Mouse (Mus musculus) MEL (cell line): ENCODE results near the gene Fbln2. TPM values are rescaled to one million over a fixed set of nuclear protein-coding genes. Genes with fewer than 3 reads are reported as not detected.

Source experiments
- DNase-seq: peaks from one replicate; pipeline ENCODE4 v3.0.0; 2011; ENCODE audit warnings: low read depth, low spot score
- H3K27ac ChIP-seq: 2 replicates; pipeline ENCODE4 v1.5.1; 2012; ENCODE audit warnings: low read depth, mild to moderate bottlenecking, control low read depth, low read length, moderate library complexity; ENCODE audit not compliant: control insufficient read depth
- H3K27me3 ChIP-seq, 2 experiments: fragments of 150-350 bp in 1 of 2; sonication (generic) in 1 of 2; 2 replicates each; pipeline ENCODE4 v1.6.1; 2012; ENCODE audit warnings: low read length in 2 of 2, mild to moderate bottlenecking in 2 of 2, improper control_type of control experiment in 1 of 2, moderate library complexity in 1 of 2; ENCODE audit not compliant: insufficient read depth in 2 of 2, control insufficient read depth in 1 of 2
- H3K36me3 ChIP-seq, 2 experiments: 2 replicates each; pipeline ENCODE4 v1.6.1; 2012 to 2014; ENCODE audit warnings: low read length in 2 of 2, improper control_type of control experiment in 1 of 2, inconsistent platforms in 1 of 2, mild to moderate bottlenecking in 1 of 2; ENCODE audit not compliant: insufficient read depth in 2 of 2, control insufficient read depth in 1 of 2
- H3K4me1 ChIP-seq, 2 experiments: fragments of 150-350 bp in 1 of 2; sonication (generic) in 1 of 2; 2 replicates each; pipeline ENCODE4 v1.6.1; 2012; ENCODE audit warnings: low read length in 2 of 2, improper control_type of control experiment in 1 of 2, mild to moderate bottlenecking in 1 of 2; ENCODE audit not compliant: insufficient read depth in 2 of 2, control insufficient read depth in 1 of 2
- H3K4me3 ChIP-seq, 2 experiments: fragments of 150-350 bp in 1 of 2; sonication (generic) in 1 of 2; 2 replicates each; pipeline ENCODE4 v1.5.1; 2012; ENCODE audit warnings: low read depth in 2 of 2, low read length in 2 of 2, mild to moderate bottlenecking in 2 of 2, moderate library complexity in 2 of 2, control low read depth in 1 of 2, improper control_type of control experiment in 1 of 2; ENCODE audit not compliant: control insufficient read depth in 1 of 2, insufficient read depth in 1 of 2
- H3K79me2 ChIP-seq: 2 replicates; pipeline ENCODE4 v1.6.1; 2012; ENCODE audit warnings: mild to moderate bottlenecking, low read length, moderate library complexity; ENCODE audit not compliant: control insufficient read depth, poor library complexity, insufficient read depth
- H3K9ac ChIP-seq: 2 replicates; pipeline ENCODE4 v1.6.1; 2012; ENCODE audit warnings: low read depth, mild to moderate bottlenecking, control low read depth, low read length, moderate library complexity; ENCODE audit not compliant: control insufficient read depth, poor library complexity, severe bottlenecking
- H3K9me3 ChIP-seq: fragments of 150-350 bp; sonication (generic); replicated peaks from 2 replicates; pipeline ENCODE4 v1.6.1; 2012; ENCODE audit warnings: mild to moderate bottlenecking, low read length, improper control_type of control experiment, moderate library complexity; ENCODE audit not compliant: insufficient read depth
- CHD1 ChIP-seq: IDR thresholded peaks from 2 replicates; pipeline ENCODE4 v1.6.1; 2012; ENCODE audit warnings: low read depth, mild to moderate bottlenecking, inconsistent platforms, low read length, improper control_type of control experiment
- CHD2 ChIP-seq: IDR thresholded peaks from 2 replicates; pipeline ENCODE4 v1.6.1; 2011; ENCODE audit warnings: low read length, improper control_type of control experiment
- CTCF ChIP-seq, 3 experiments: IDR thresholded peaks in 2 of 3; conservative IDR thresholded peaks in 1 of 3; 2 replicates each; pipeline ENCODE4 v1.5.1; 2011 to 2012; ENCODE audit warnings: low read length in 3 of 3, low read depth in 2 of 3, mild to moderate bottlenecking in 2 of 3, improper control_type of control experiment in 1 of 3, inconsistent platforms in 1 of 3, mixed read lengths in 1 of 3, moderate library complexity in 1 of 3; ENCODE audit not compliant: control insufficient read depth in 1 of 3, insufficient read depth in 1 of 3, poor library complexity in 1 of 3, severe bottlenecking in 1 of 3
- ETS1 ChIP-seq: IDR thresholded peaks from 2 replicates; pipeline ENCODE4 v1.6.1; 2012; ENCODE audit warnings: low read depth, mild to moderate bottlenecking, inconsistent platforms, low read length, improper control_type of control experiment, moderate library complexity
- GATA1 ChIP-seq: IDR thresholded peaks from 2 replicates; pipeline ENCODE4 v1.6.1; 2011; ENCODE audit warnings: low read depth, low read length, improper control_type of control experiment
- JUND ChIP-seq: IDR thresholded peaks from 2 replicates; pipeline ENCODE4 v1.6.1; 2011; ENCODE audit warnings: low read depth, mild to moderate bottlenecking, improper control_type of control experiment, low read length
- KAT2A ChIP-seq: conservative IDR thresholded peaks from 2 replicates; pipeline ENCODE4 v1.6.1; 2012; ENCODE audit warnings: low read depth, low read length, improper control_type of control experiment, inconsistent platforms
- MAFK ChIP-seq: IDR thresholded peaks from 2 replicates; pipeline ENCODE4 v1.6.1; 2011; ENCODE audit warnings: low read depth, mild to moderate bottlenecking, low read length, improper control_type of control experiment, borderline replicate concordance
- MAX ChIP-seq: IDR thresholded peaks from 2 replicates; pipeline ENCODE4 v1.6.1; 2011; ENCODE audit warnings: low read length, improper control_type of control experiment
- NELFE ChIP-seq: IDR thresholded peaks from 2 replicates; pipeline ENCODE4 v1.6.1; 2011; ENCODE audit warnings: low read depth, low read length, improper control_type of control experiment
- POLR2A ChIP-seq, 2 experiments: IDR thresholded peaks; 2 replicates each; pipeline ENCODE4 v1.6.1; 2011 to 2012; ENCODE audit warnings: low read length in 2 of 2, mild to moderate bottlenecking in 2 of 2, control low read depth in 1 of 2, improper control_type of control experiment in 1 of 2, low read depth in 1 of 2, moderate library complexity in 1 of 2; ENCODE audit not compliant: control insufficient read depth in 1 of 2, insufficient read depth in 1 of 2, poor library complexity in 1 of 2
- RAD21 ChIP-seq: IDR thresholded peaks from 2 replicates; pipeline ENCODE4 v1.6.1; 2011; ENCODE audit warnings: mild to moderate bottlenecking, low read depth, low read length, improper control_type of control experiment
- SIN3A ChIP-seq: IDR thresholded peaks from 2 replicates; pipeline ENCODE4 v1.6.1; 2012; ENCODE audit warnings: low read length, improper control_type of control experiment, inconsistent platforms
- SMC3 ChIP-seq: IDR thresholded peaks from 2 replicates; pipeline ENCODE4 v1.6.1; 2011; ENCODE audit warnings: low read depth, low read length, improper control_type of control experiment
- ZC3H11A ChIP-seq: IDR thresholded peaks from 2 replicates; pipeline ENCODE4 v1.6.1; 2012; ENCODE audit warnings: low read depth, mild to moderate bottlenecking, inconsistent platforms, low read length, improper control_type of control experiment
- ZKSCAN1 ChIP-seq: IDR thresholded peaks from 2 replicates; pipeline ENCODE4 v1.6.1; 2012; ENCODE audit warnings: low read depth, mild to moderate bottlenecking, inconsistent platforms, low read length, improper control_type of control experiment, moderate library complexity
- polyA plus RNA-seq, 2 experiments: library from polyadenylated mRNA; stranded (reverse) in 1 of 2; unstranded in 1 of 2; fragments of >175 nt in 1 of 2; fragments of >200 nt in 1 of 2; gene quantifications; 2 replicates each; pipeline versions ENCODE4 v1.2.1 to v1.2.4; 2012; ENCODE audit warnings: low replicate concordance in 2 of 2, low read depth in 1 of 2; ENCODE audit not compliant: insufficient read length in 2 of 2, insufficient read depth in 1 of 2, missing spikeins in 1 of 2
- total RNA-seq: library from RNA; depleted of rRNA; stranded (reverse); fragments of 300-350 nt; gene quantifications from 2 replicates; pipeline ENCODE4 v1.2.3, GENCODE M21; 2012

The Fbln2 gene
- total and polyA plus RNA-seq, 3 experiments = 1.9 to 2.3 TPM; not detected in 1

DNA sequence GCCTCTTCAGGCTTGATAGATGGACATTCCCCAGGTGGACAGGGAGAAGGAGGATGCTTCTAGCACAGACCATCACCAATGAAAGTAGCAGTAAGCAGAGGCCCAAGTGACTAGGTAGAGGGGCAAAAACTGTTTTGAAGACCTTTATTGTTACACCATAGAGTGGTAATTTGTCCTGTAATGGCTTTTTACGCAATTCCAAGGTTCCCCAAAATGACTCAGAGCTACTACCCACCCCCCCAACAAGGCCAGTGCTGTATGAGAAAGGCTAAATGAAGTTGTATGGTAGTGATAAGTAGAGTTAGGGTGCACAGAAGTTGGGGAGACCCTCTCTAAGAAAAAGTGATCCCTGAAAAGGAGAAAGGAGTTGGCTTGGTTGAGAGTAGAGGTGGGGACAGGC is 35.1 kb downstream of the Fbln2 start:
- no peak for TF ChIP-seq SMC3
- no peak for TF ChIP-seq MAFK
- TF ChIP-seq ETS1 = no peak
- no peak for TF ChIP-seq RAD21
- TF ChIP-seq SIN3A = no peak
- no peak for TF ChIP-seq CHD1
- TF ChIP-seq CHD2 = no peak
- TF ChIP-seq NELFE = no peak
- no peak for TF ChIP-seq ZKSCAN1
- no peak for TF ChIP-seq GATA1
- no peak for TF ChIP-seq JUND
- no peak for TF ChIP-seq CTCF (IDR thresholded peaks at IDR 0.05 in 2 of 3, conservative IDR thresholded peaks at IDR 0.05 in 1 of 3; ENCODE audit: control insufficient read depth in 1 of 3, insufficient read depth in 1 of 3, low read depth in 2 of 3, low read length in 3 of 3, poor library complexity in 1 of 3, severe bottlenecking in 1 of 3)
- TF ChIP-seq POLR2A (IDR thresholded peaks at IDR 0.05; ENCODE audit: control insufficient read depth in 1 of 2, insufficient read depth in 1 of 2, low read depth in 1 of 2, low read length in 2 of 2, poor library complexity in 1 of 2) = no peak
- Histone ChIP-seq H3K36me3 (no peaks in the 10 kb centered on the region), H3K79me2 (no peaks in the 10 kb centered on the region), H3K27ac (no peak overlapping the region), H3K27me3 (peaks cover 0 to 3% of the 10 kb centered on the region in 2 experiments; a peak in 2 of 4 replicates), H3K4me3 (no peak overlapping the region), H3K9ac (no peak overlapping the region), H3K4me1 (no peaks in the 10 kb centered on the region), H3K9me3 (no peaks in the 10 kb centered on the region)
- no peak for DNase-seq

DNA sequence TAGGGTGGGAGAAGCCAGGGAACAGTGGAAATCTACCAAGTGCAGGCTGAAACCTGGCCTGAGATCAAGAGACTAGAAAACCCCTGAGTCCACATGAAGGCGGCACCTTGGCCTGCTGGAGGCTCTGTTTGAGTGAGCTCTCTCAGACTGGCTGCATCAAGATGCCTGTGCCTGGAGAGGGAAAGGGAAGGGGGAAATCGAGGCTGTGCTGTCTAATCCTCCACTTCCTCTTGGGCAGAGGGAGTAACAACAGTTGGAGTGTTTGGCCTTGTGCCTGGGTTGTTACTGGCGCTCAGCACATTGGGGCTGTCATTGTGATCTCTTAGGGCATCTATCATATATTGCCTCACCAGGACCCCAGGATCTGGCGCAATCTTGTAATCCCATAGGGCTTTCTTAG is 36.4 kb downstream of the Fbln2 start:
- H3K4me1 ChIP-seq = peaks cover 0 to 7% of the 10 kb centered on the region in 2 experiments; a peak in 2 of 4 replicates
- peaks cover 0 to 2% of the 10 kb centered on the region in 2 experiments; a peak in 2 of 4 replicates for H3K27me3 ChIP-seq
- TF ChIP-seq KAT2A = no peak
- TF ChIP-seq MAX = no peak
- no peak for TF ChIP-seq NELFE
- TF ChIP-seq SMC3 = no peak
- TF ChIP-seq CHD1 = no peak
- TF ChIP-seq ZC3H11A = no peak
- TF ChIP-seq RAD21 = no peak
- no peak overlapping the region for H3K4me3 ChIP-seq
- H3K27ac ChIP-seq = no peak overlapping the region
- no peaks in the 10 kb centered on the region for H3K36me3 ChIP-seq
- no peak for DNase-seq
- H3K9me3 ChIP-seq = no peaks in the 10 kb centered on the region
- H3K79me2 ChIP-seq = no peaks in the 10 kb centered on the region
- no peak overlapping the region for H3K9ac ChIP-seq

DNA sequence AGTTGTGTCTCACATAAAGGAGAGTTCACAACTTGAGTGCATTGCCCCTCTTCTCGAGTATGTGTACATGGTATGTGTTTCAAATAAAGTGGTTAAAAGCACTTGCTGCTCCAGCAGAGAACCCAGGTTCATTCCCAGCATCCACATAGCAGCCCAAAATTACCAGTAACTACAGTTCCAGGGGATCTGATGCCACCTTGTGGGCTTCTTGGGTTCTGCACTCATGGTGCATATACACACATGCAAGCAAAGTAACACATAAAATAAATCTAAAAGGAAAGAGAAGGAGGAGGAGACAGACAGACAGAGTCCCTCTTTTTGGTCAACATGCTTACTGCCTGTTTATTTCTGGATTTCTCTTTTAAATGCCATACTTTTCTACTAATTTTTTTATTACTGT is 37.5 kb downstream of the Fbln2 start:
- no peak overlapping the region for H3K9ac ChIP-seq
- no peaks in the 10 kb centered on the region for H3K9me3 ChIP-seq
- no peaks in the 10 kb centered on the region for H3K79me2 ChIP-seq
- no peak overlapping the region for H3K4me3 ChIP-seq
- H3K36me3 ChIP-seq = no peaks in the 10 kb centered on the region
- peak; percentile 66 for DNase-seq
- H3K27ac ChIP-seq = no peak overlapping the region
- H3K27me3 ChIP-seq = peaks cover 0 to 2% of the 10 kb centered on the region in 2 experiments; a peak in 2 of 4 replicates
- peaks cover 0 to 7% of the 10 kb centered on the region in 2 experiments; a peak in 2 of 4 replicates for H3K4me1 ChIP-seq
- TF ChIP-seq ETS1 = no peak
- peak; percentile 25 for TF ChIP-seq ZC3H11A
- peak; percentile 35 to 71 (median 59) for TF ChIP-seq CTCF (IDR thresholded peaks at IDR 0.05 in 2 of 3, conservative IDR thresholded peaks at IDR 0.05 in 1 of 3; ENCODE audit: control insufficient read depth in 1 of 3, insufficient read depth in 1 of 3, low read depth in 2 of 3, low read length in 3 of 3, poor library complexity in 1 of 3, severe bottlenecking in 1 of 3)
- TF ChIP-seq SMC3 = peak; percentile 68
- TF ChIP-seq RAD21 = peak; percentile 64
